Mouse (Mus musculus): ENCODE measurements around the gene Neurod2. TPM values are rescaled to one million over a fixed set of nuclear protein-coding genes. Genes with fewer than 3 reads are reported as not detected.

Neurod2 gene
- polyA plus RNA-seq (2017; shearing (Covaris generic)): not detected

DNA sequence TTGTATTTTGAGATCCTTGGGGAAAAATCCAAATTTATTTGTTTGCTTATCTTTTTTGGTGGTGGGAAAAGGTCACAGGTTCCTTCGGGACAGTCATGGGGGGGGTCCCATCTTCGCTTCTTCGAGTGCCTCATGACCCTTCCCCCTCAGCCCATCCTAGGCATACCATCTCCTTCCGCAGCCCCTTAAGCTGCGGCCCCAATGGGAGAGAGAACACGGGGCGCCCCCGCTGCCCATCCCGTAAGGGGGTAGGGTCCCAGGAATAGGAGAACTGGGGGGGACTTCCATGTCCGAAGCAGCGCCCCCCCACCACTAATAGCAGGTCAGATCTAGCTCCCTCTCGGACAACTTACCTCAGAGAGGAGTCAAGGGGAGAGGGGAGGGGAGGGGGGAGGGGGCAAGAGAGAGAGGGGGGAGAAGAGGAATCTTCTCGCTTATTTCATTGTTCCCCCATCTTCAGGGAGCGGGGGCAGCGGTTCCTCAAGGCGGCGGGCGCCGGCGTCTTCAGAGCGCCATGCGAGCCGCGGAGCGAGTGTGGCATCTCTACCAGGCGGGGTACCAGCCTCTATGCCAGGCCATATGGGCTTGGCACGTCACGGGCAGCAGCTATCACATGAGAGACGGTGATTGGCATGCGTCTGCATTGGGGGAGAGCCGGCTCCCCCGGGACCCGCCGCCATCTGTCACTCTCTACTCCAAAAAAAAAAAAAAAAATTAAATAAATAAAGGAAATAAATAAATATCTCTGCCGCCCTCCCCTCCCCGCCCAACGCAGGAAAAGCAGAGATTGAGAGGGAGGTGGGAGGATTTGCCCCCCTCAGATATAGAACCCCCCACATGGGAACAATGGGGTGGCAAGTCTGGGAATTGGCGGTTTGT is at the start of gene Neurod2:
TSS of gene Neurod2 (minus strand) at position 568 of the 879 bp plus-strand sequence.

DNA sequence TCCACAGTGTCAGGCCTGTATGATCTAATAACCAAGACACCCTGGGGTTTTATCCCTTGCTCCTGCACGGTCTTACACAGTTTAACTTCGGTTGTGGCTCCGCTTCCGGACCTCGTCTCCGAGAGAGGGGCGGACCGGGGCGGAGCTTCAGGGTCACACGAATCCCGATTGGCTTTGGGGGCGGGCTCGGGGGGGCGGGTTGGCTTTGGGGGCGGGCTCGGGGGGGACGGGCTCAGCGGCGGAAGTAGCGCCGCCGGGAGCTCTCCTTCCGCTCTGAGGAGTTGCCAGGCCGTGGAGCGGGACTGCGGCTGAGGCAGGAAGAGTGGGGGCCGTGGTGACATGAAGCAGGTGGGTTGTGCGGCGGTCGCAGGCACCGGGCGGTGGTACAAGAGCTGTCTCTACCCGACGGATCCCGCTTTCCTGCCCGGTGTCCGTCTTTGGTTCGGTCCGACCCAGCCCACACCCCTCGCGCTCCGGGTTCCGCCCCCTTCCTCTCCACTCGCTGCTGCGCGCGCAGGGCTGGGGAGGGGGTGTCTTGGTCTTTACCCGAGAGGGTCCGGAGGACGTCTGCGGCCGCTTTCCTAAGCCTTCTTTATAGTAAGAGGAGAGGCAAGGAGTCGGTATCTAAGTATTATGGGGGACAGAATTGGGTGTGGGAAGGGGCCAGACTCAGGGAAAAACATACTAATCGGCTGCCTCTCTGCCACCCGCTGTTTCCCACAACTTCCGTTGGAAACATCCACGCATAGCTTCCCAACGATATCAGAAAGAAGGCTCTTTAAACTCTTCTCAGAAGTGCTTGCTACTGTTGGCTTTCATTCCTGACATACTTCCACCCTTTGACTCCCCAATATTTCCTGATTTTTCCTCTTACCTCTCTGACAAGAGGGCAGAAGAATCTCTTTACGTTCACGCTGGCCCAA is 29.0 kb upstream of the Neurod2 start, which contains the start of gene Stard3:
TSS of gene Stard3 (plus strand) at position 208 of the 923 bp plus-strand sequence.

DNA sequence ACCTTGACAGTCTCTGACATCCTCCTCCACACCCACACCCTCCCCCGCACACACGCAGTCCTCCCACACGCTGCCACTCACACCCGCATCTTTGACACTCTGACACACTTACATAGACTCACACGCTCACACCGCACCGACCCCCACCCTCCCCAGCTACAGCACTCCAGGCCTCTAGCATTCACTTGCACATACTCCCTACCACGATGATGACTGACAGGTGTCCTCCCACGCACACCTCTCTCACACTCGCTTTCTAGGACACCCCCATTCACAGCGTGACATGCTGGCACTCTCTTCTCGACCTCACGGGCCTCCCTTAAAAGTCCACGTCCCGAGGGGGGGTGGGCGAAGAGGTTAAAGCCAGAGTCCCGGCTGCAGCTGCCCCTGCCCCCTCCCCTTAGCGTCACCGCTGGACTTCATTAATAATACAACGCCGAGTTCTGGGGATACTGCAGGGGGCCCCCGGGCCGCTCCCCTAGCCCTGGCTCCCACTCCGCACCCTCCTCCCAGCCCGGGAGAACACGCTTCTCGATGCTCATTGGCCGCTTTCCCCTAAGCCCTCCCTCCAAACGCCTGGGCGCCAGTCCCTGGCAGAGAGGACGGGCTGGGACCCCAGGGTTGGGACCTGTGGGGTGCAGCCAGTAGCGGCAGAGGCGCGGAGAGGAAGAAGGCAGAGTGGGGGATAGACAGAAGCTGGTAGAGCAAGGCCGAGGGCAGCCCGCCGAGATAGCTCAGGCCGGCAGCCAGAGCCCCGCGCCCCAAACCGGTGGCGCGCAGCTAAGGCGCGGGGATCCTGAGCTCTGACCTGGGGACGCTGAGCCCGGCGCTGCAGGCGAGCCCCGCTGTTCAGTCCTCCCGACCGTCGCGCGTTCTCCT is 18.9 kb upstream of the Neurod2 start, which contains the start of gene Ppp1r1b:
TSS of gene Ppp1r1b (plus strand) at position 322 of the 879 bp plus-strand sequence.

Other genes starting within 250 kb of the Neurod2 start
- gene Fbxl20, start 179.2 kb downstream of the Neurod2 start, polyA plus RNA-seq (2017; shearing (Covaris generic)): 44.7 TPM
- 58.6 TPM for gene Med1, start 136.4 kb downstream of the Neurod2 start, polyA plus RNA-seq (2017; shearing (Covaris generic))
- 22.2 TPM for gene Cdk12, start 126.6 kb downstream of the Neurod2 start, polyA plus RNA-seq (2017; shearing (Covaris generic))
- gene Ppp1r1b, start 18.8 kb upstream of the Neurod2 start, polyA plus RNA-seq (2017; shearing (Covaris generic)): not detected
- 62.8 TPM for gene Stard3, start 28.7 kb upstream of the Neurod2 start, polyA plus RNA-seq (2017; shearing (Covaris generic))
- gene Tcap, start 54.2 kb upstream of the Neurod2 start, polyA plus RNA-seq (2017; shearing (Covaris generic)): not detected
- gene Pnmt, start 56.8 kb upstream of the Neurod2 start, polyA plus RNA-seq (2017; shearing (Covaris generic)): not detected
- 7.3 TPM for gene Pgap3, start 70.8 kb upstream of the Neurod2 start, polyA plus RNA-seq (2017; shearing (Covaris generic))
- gene Erbb2, start 82.8 kb upstream of the Neurod2 start, polyA plus RNA-seq (2017; shearing (Covaris generic)): 0.29 TPM
- 82.8 TPM for gene Mien1, start 109.3 kb upstream of the Neurod2 start, polyA plus RNA-seq (2017; shearing (Covaris generic))
- gene Grb7, start 116.7 kb upstream of the Neurod2 start, polyA plus RNA-seq (2017; shearing (Covaris generic)): 4.1 TPM
- 48.5 TPM for gene Ikzf3, start 216.4 kb upstream of the Neurod2 start, polyA plus RNA-seq (2017; shearing (Covaris generic))
- 1.5 TPM for gene Zpbp2, start 221.4 kb upstream of the Neurod2 start, polyA plus RNA-seq (2017; shearing (Covaris generic))